Mouse (Mus musculus): Measurements from ENCODE around the gene Pltp.

Gene Pltp

DNA sequence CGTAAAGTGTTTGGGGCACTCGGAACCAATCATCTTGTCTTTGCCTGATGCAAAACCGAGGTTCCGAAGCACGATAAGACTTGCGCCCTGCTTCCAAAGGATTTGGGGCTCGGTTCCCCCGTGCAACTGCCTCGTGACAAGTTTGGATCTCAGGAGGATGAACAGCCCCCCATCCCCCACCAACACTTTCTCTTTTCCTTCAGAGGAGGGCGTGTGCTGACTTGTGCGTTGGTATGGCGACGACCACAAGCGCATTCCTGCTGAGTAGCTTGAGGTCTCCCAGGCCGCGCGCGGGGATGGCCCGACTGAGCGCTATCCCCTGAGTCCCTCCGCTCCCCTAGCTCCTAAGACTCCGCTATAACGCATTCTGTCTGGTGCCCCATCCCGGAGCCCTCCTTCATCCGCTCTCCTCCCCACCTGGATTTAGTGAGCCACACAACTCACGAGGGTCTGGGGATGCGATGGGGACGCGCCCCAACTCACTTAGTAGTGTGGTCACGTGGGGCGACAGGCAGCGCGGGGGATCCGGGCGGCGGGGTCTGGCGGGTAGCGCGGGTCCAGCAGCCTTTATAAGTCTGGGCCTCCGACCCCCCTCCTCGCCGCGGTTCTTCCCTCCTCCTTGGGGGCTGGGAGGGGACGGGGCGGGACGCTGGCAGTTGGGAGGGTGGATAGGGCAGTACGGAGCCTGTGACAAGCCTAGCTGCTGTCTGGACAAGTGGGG is at the start of gene Pltp:
Gene Pltp, minus strand, starts transcription at position 611 of the 721 bp plus-strand sequence.
- DNase-seq: no peak

DNA sequence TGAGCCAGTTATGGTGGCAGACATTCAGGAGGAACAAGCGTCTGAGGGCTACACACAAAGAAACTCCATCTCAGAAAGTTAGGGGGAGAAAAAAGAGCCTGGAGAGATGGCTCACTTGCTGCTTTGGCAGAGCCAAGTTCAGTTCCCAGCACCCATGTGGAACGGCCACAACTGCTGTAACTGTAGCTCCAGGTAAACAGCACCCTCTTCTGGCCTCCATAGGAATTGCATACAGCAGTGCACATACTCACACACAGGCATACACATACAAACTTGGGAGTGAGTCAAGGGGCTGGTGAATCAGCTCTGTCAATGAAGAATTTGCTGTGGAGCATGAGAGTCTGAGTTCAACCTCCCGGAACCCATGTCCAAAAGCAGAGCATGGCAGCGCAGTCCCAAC is 48.6 kb upstream of the Pltp start:
- no peak for DNase-seq

DNA sequence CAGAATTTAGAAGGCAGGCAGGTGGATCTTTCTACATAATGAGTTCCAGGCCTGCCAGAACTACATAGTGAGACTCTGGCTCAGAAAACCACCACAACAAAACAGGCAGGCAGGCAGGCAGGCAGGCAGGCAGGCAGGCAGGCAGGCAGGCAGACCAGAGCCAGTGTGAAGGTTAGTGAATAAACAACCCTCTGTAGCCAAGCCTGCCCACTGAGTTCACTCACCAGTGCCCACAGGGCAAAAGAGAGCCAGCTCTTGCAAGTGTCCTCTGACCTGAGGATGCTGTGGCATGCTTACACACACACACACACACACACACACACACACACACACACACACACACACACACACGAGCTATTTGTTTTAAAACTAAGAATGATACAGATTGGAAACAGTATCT is 46.0 kb upstream of the Pltp start:
- no peak for DNase-seq

DNA sequence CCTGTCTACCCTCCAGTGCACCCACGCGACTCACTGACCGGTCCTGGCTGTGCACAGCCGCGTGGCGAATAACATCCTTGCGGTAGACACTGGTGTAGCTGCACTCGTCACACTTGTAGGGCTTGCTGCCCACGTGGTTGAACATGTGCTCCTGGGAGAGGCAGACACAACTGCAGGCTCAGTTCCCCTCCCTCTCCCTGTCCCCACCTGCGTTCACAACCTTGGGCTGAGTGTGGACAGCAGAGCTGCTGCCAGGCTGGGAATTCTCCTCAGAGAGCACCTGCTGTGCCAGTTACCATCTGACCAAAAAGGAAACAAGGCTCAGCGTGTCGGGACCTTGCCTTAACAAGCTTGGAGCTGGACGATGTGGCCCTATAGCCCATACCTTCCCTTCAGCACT is 43.9 kb upstream of the Pltp start:
- no peak for DNase-seq

DNA sequence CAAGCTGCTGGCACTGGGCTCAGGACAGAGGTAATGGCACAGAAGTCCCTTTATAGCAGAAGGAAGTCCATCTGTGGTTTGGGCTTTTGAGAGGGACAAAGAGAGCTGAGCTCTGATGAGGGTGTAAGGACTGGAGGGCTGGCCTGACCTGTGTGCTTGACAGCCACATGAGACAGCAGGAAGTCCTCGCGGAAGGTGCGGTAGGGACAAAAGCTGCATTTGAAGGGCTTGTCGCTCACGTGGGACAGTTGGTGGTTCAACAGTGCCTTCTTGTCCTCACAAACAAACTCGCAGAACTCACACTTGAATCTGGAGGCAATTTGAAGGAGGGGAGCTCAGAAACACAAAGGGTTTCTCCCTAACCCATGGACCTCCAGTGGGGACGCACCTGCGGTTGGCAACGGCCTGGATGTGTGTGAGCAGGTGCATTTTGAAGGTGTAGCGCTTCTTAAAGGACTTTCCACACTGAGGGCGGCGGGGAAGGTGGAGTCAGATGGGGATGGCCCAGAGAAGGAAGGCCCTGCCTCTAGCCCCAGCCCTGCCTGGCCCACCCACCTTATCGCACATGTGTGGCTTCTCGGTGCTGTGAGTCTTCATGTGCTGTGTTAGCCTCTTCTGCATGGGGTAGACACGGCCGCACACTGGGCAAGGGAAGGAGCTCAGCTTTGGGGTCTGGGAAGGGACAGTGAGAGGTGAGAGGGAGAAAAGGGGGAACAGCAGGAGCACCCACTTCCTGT is 42.4 kb upstream of the Pltp start:
- no peak for DNase-seq

DNA sequence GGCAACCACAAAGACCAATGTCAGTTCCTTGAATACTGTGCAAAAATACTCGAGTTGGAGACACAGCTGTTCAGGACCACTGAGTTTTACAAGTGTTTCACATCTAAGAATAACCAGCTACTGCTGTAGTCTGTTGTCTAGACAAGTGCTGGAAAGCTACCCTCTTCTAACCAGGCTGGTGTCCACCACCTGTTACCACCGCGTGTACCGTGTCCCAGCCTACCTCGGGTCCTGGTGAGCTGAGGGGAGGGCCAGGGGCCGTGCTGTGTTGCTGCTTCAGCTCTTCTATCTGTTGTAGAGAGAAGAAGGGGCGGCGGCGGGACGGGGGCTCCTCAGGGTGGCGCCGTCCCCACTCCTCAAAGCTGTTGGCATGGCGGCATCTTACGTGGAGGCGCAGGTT is 41.5 kb upstream of the Pltp start:
- no peak for DNase-seq

DNA sequence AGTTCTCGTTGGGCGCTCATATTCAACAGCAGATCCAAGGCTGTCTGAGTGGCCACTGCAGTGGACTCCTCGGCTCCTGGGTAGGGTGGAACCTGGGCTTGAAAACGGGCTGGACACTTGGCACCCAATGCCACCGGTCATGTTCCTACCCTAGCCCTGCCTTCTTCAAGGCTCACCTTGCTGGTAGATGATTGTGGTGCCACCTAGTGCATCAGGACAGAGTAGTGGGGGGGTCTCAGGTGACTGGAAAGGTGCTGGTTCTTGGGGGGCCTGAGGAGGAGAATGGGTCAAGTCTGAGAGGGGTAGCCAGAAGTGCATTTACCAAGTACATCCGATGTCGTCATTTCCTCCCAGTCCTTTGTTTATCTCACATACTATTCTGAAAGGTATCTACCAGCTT is 40.5 kb upstream of the Pltp start:
- no peak for DNase-seq

DNA sequence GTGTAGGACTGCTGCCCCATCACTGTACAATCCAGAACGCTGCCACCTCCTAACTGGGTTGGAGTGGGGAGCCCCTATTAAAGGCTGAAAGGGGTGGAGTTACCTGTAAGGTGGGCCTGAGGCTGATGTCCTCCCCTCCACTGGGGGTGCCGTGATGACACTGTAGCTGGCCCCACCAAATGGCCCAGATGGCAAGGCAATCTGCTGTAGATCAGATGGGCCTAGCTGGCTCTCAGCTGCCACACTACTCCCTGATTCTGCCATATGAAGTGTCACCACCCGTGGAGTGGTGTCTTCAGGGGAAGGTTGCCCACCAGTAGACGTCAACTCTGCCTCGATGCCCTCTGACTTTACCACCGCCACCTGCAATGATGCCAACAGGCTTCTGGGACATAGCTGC is 38.4 kb upstream of the Pltp start:
- DNase-seq: no peak

DNA sequence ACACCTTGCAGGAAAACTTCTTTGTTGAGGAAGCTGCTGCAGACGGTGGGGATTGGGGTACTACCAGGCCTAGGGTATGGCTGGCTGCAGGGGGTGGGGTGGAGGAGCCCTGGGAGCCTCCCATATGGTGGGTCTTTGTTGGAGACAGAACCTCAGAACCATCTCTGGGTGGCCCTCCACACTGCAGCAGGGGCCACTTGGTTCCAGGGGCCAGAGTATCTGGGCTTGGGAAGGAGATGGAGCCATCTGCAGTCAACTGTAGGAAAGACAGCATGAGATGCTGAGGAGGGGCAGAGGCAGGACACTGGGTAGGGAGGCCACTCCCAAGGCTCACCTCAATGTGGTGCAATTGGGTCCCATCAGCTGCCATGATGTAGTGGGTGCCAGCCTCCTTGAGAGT is 37.1 kb upstream of the Pltp start:
- DNase-seq: no peak

DNA sequence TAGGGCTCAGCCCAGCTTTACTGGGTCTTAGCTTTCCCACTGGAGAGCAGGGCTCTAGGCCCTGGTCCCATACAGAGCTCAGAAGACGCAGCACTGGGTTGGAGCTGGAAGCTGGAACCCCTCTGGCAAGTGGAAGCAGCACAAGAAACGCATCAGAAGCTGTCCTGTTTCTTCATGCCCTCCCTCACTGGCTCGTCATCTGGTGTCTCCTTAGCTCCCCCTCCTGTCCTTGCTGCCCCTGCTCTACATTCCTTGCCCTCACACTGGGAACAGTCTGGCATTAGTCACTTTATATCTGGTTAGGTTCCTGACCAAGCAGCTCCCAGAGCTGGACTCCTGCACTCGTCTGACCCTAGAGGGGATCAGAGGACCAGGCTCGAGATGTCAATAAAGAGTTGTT is 36.5 kb upstream of the Pltp start:
- no peak for DNase-seq

DNA sequence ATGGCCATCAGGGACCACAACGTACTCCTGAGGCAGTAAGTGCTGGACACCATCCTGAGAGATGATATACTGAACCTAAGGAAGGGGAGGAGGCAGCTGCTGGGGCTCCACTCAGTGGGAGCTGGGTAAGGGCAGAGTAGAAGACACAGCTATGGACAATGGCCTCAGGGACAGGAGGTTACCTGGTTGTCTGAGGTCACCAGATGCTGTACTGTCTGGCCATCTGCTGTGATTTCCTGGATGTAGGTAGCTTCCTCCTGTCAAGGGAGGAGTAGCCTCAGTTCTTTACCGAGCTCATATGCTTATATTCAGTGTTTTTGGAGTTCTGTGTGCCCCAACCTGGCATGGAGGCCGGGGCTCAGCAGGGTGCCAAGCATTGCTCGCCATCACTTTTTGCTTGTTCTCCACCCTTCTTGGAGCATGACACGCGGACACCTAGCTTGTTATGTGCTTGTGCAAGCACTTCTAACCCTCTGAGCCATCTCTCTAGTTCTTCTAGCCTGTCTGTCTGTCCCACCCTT is 35.2 kb upstream of the Pltp start:
- DNase-seq: no peak

DNA sequence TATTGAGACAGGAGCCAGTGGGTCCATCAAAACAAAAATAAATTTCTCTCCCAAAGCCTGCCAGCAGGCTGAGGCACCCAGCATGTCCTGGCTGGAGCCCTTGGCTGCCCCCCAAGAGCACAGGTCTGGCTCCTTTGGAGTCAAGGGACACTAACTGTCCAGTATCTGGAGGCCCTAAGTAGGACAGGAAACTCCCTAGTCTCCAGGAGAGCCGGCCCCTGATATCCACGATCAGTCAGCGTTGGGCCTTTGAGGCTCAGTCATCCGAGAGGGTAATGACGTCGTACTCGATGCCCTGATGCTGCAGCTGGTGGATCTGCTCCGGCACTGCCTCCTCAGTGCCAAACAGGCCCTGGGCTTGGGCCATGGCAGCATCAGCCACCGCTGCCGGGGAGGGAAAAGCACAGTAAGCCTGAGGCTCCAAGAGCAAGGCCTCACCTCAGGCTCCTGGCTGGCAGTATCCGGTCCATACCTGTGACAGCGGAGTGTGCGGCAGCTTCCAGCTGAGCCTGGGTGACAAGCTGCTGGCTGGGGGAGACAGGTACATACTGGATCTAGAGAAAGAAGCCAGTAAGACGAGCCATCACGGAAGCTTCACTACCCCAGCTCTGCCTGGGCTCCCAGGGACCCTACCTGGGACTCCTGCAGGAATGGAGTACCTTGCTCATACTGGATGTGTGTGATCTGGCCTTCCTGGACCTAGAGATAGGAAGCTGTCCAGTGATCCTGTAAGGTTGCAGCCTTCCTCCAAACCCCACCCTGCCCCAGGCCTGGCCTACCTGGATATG is 34.6 kb upstream of the Pltp start:
- DNase-seq: peak; percentile 64

DNA sequence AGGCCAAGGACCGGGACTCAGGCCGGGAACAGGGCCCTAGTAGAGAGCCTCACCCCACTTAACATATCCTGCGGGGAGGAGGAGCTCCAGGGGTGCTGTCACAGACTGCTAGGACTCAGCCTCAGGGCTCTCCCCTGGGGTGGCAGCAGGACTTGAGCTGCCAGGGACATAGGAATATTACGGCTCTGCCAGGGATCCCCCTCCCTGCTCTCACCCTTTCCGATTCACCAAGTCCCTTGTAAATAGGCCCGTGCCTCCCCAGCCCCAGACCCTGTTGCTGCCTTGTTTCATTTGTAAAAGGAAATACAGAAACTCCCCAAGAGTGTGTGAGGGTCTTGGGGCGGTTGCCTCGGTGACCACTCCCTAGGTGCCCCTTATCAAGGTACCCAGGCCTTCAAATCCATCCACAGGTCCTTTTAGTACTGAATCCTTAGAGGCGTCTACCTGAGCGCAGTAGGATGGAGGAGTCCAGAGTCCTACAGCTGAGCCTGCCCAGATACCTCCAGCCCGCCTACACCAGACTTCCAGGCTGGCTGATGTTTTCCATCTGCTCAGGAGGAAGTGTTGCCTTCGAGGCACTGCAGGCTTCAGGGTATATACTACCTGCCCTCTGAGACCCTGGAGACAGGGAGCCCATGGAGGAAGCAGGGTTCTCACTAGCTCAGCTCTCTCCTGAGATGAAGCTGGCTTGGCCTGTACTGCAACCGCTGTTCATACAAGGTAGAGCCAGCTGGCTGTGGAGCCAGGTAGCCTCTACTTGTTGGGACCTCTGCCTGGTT is 33.7 kb upstream of the Pltp start:
- DNase-seq: no peak

DNA sequence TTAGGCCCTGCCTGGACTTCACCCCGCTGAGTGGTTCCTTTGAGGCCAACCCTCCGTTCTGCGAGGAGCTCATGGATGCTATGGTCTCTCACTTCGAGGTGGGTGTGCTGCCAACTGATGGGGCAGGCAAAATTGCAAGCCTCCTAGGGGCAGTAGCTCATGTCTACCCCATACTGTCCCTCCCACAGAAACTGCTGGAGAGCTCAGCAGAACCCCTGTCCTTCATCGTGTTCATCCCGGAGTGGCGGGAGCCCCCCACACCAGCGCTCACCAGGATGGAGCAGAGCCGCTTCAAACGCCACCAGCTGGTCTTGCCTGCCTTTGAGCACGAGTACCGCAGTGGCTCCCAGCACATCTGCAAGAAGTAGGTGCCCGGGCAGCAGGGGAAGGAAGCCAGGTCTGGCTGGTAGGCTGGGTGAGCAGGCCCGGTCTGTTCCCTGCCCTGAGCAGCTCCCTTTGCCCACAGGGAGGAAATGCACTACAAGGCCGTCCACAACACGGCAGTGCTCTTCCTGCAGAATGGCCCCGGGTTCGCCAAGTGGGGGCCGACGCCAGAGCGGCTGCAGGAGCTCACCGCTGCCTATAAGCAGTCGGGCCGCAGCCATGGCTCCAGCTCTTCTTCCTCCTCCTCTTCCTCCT is 33.0 kb upstream of the Pltp start:
- DNase-seq: no peak

DNA sequence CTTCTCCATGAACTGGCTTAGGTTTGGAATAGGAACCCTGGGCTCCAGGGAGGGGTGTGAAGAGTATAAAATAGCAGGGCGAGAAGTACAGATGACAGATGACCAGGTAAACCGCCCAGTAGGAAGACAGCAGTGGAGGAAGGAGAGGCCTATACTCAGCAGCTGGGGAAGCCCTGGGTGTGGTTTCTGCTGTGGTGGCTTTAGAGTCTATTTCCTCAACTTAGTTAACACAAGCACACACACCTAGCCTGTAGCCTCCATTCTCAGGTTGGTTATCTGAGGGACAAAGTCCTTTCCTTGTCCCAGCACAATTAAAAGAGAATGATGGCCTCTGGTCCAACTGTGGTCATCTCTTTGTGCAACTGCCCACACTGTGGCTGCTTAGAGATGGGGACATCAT is 32.4 kb upstream of the Pltp start:
- no peak for DNase-seq

DNA sequence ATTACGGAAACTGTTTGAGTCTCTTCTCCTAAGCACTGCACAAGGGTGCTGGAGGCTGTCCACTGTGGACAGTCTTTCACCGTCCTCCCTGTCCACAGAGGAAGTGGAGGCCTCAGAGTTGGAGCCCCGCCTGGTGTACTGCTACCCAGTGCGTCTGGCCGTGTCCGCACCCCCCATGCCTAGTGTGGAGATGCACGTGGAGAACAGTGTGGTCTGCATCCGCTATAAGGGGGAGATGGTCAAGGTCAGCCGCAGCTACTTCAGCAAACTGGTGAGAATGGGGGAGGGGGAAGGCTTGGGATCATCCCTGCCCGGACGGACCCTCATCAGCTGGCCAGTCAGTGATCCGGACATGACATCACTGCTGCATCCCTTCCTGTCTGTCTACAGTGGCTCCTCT is 31.5 kb upstream of the Pltp start:
- no peak for DNase-seq

DNA sequence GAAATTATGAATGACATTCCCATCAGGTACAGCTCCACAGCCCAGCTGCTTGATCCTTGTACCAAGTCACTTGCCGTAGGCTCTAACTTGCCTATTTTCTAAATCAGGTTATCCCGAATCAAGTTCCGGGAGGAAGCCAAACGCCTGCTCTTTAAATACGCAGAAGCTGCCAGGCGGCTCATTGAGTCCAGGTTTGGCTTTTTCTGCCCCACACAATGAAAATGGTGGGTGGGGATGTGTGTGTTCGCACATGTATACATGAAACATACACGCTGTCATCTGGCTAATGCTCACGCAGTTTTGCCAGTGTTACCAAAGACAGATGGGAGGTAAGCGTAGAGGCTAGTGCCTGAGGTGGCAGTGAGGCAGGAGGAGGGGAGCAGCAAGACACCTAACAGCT is 29.1 kb upstream of the Pltp start:
- DNase-seq: no peak

DNA sequence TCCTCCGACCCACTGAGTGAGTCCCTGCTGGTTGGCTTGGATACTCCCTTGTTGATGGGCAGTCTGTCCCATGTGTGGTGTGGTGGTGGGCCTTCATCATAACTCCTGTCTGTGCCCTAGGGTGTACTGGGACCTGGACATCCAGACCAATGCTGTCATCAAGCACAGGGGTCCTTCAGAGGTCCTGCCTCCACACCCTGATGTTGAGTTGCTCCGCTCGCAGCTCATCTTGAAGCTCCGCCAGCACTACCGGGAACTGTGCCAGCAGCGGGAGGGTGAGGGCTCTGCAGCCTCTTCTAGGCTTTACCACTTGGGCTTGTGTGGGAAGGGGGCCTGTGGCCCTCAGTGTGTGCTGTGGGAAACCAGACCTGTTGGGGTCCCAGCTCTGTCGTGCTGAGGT is 28.3 kb upstream of the Pltp start:
- DNase-seq: peak; percentile 75

DNA sequence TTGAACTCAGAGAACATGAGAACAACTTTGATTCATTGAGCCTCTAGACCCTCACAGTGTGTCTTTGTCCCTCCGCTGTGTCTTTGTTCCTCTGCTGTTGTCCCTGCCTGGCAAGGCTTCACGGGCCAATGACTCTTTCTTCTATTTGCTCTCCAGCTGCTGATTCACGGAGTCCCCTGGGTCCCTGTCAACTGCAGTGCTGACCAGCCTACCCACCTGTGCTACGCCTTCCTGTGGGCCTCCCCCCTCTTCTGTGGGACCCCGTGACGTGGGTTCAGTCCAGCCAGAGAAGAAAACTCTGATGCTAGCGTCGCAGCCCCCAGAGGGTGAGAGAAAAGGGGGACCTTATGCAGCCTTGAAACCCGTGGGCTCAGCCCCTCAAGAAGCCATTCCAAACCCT is 25.1 kb upstream of the Pltp start:
- DNase-seq: peak; percentile 13

DNA sequence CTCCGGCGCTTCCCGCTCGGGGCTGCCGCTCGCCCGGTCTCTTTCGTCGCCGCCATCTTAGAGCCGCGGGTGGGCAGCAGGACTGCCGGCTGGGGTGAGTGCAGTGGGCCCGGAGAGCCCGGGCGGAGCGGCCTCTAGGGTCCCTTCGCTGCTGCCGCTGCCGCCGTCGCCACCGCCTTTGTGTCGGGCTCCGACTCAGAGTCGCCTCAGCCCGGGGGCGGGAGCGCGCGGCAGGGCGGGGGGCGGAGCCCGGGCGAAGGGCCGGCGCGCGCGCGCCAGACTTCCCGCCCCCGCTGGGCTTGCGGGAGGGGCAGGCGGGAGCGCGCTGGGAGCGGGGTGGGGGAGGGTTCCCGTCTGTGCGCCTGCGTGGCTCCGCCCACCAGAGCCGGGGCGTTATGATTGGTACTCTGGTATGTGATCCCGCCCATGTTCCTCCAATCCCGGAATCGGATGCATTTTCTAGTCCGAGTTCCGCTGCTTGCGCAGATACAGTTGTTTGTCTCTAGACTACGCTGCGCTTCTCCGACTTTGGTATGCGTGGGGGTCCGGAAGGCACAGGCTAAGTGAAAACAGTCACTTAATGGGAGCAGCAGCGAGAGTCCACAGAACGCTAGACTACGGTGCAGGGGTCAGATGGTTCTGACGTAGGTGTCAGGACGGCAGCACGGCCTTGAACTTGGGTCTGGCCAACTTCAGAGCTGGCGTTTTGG is 22.2 kb upstream of the Pltp start:
- DNase-seq: peak; percentile 93

DNA sequence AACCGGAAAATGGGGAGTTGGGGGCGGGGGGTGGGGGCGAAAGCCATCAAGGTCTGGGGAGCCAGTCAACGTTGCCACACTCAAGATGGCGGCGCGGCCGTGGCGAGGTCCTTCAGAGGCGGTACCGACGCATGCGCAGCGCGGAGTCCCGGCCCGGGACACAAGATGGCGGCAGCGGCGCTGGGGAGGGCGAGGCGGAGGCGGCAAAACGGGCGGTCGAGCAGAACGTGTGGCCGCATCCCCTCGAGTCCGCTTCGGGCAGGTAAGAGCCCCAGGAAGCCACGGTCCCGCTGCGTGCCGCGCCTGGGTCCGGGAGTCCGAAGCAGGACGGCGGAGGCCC is 21.7 kb upstream of the Pltp start, which contains the start of gene Pcif1:
Gene Pcif1, plus strand, starts transcription at position 77 of the 340 bp plus-strand sequence.
- peak; percentile 94 for DNase-seq

Measured in cerebellum, adult 11 months (tissue).